Comparison of ENCODE assay signal across 26 mouse cellular contexts in genomic region chr1:107559494-107559893, GRCm38 (mm10). TPM values are rescaled to one million over a fixed set of nuclear protein-coding genes. Genes with fewer than 3 reads are reported as not detected.
"Had no signal": no experiment of that assay in that cellular context is flagged by ENCODE, and none has a peak within 500 bp of the region (broad histone marks: within the 10 kb centered on the region; RNA-seq: fewer than 3 reads in every experiment).

No protein-coding gene starts in this region.

- H3K27ac ChIP-seq: intestine, embryonic 15.5 days; kidney, embryonic 15.5 days; limb, embryonic 12.5 days; limb, embryonic 15.5 days; liver, embryonic 12.5 days; liver, embryonic 15.5 days; macrophage; midbrain, embryonic 15.5 days; neural tube, embryonic 13.5 days; stomach, embryonic 15.5 days had no signal

- DNase-seq: kidney, adult 11 months; kidney, adult 8-10 months; kidney, postnatal 10 days; kidney, postnatal 36 days; left cerebral cortex, postnatal 4 days; lung, adult 2 months; lung, postnatal 14 days; retina, postnatal 1 day; right cerebral cortex, postnatal 25 days; spleen, adult 18-20 months; thymus, postnatal 25 days had no signal

- H3K9ac ChIP-seq: intestine, embryonic 15.5 days; kidney, embryonic 15.5 days; limb, embryonic 12.5 days; limb, embryonic 15.5 days; liver, embryonic 12.5 days; liver, embryonic 15.5 days; midbrain, embryonic 15.5 days; neural tube, embryonic 13.5 days; stomach, embryonic 15.5 days had no signal

- H3K4me2 ChIP-seq: intestine, embryonic 15.5 days; kidney, embryonic 15.5 days; limb, embryonic 12.5 days; limb, embryonic 15.5 days; liver, embryonic 12.5 days; liver, embryonic 15.5 days; midbrain, embryonic 11.5 days; midbrain, embryonic 15.5 days; neural tube, embryonic 13.5 days; stomach, embryonic 15.5 days had no signal

- H3K4me1 ChIP-seq: intestine, embryonic 15.5 days; kidney, embryonic 15.5 days; limb, embryonic 12.5 days; limb, embryonic 15.5 days; liver, embryonic 12.5 days; liver, embryonic 15.5 days; midbrain, embryonic 15.5 days; neural tube, embryonic 13.5 days; stomach, embryonic 15.5 days had no signal

- H3K36me3 ChIP-seq: intestine, embryonic 15.5 days; kidney, embryonic 15.5 days; limb, embryonic 12.5 days; limb, embryonic 15.5 days; liver, embryonic 12.5 days; liver, embryonic 15.5 days; midbrain, embryonic 15.5 days; neural tube, embryonic 13.5 days; stomach, embryonic 15.5 days had no signal

- H3K27me3 ChIP-seq: intestine, embryonic 15.5 days; kidney, embryonic 15.5 days; limb, embryonic 12.5 days; limb, embryonic 15.5 days; liver, embryonic 12.5 days; liver, embryonic 15.5 days; midbrain, embryonic 15.5 days; neural tube, embryonic 13.5 days; stomach, embryonic 15.5 days had no signal

- H3K4me3 ChIP-seq: intestine, embryonic 15.5 days; kidney, embryonic 15.5 days; limb, embryonic 12.5 days; limb, embryonic 15.5 days; liver, embryonic 12.5 days; liver, embryonic 15.5 days; midbrain, embryonic 15.5 days; myocyte; neural tube, embryonic 13.5 days; stomach, embryonic 15.5 days had no signal

- ATAC-seq: intestine, embryonic 15.5 days; liver, embryonic 12.5 days; midbrain, embryonic 15.5 days had no signal

- H3K9me3 ChIP-seq: intestine, embryonic 15.5 days; kidney, embryonic 15.5 days; limb, embryonic 12.5 days; limb, embryonic 15.5 days; liver, embryonic 12.5 days; liver, embryonic 15.5 days; midbrain, embryonic 15.5 days; neural tube, embryonic 13.5 days; stomach, embryonic 15.5 days had no signal

RNA-seq across cellular contexts. Expression of gene Serpinb8, which starts 30.3 kb away (rescaled TPM):
- total RNA-seq: megakaryocyte-erythroid progenitor cell, adult 5-6 weeks had no signal

RNA-seq across cellular contexts. Expression of gene Serpinb2, which starts 48.3 kb away (rescaled TPM):
- total RNA-seq: layer of hippocampus, adult 18-20 months; layer of hippocampus, postnatal 14 days; left cerebral cortex, postnatal 4 days; megakaryocyte-erythroid progenitor cell, adult 5-6 weeks had no signal
- polyA plus RNA-seq: midbrain, embryonic 15.5 days had no signal
